Comparison of ENCODE assay signal across 8 mouse cellular contexts in genomic region chr14:55584303-55584701, GRCm38 (mm10). TPM values are rescaled to one million over a fixed set of nuclear protein-coding genes. Genes with fewer than 3 reads are reported as not detected.
DNase-seq lines count a peak whose midpoint lies in the region; ATAC-seq lines count a peak whose summit lies in the region.

No protein-coding gene starts in this region.

- H3K27me3 ChIP-seq in lung, embryonic 16.5 days (ENCODE audit: control insufficient read depth, insufficient read depth, low read depth, low read length) = no peaks in the 10 kb centered on the region; the same call in 1 of the 2 replicates
- H3K27me3 ChIP-seq in forebrain, embryonic 10.5 days (ENCODE audit: poor library complexity, severe bottlenecking) = peaks cover 18% of the 10 kb centered on the region
- no peaks in the 10 kb centered on the region for H3K27me3 ChIP-seq in limb, embryonic 11.5 days (ENCODE audit: control insufficient read depth, insufficient read depth, low read length)
- H3K27me3 ChIP-seq in neural tube, embryonic 15.5 days (replicated peaks) = no peaks in the 10 kb centered on the region

- H3K4me3 ChIP-seq in lung, embryonic 16.5 days (ENCODE audit: low read length) = peak overlapping the region; percentile 64
- peak overlapping the region; percentile 67 for H3K4me3 ChIP-seq in forebrain, embryonic 10.5 days
- H3K4me3 ChIP-seq in limb, embryonic 11.5 days (ENCODE audit: low read depth, low read length) = peak overlapping the region; percentile 46
- H3K4me3 ChIP-seq in neural tube, embryonic 15.5 days (replicated peaks) = peak overlapping the region; percentile 55

- 31% methylated on average over 5 of the region's 5 CpGs for WGBS in lung, embryonic 16.5 days
- 33% methylated on average over 5 of the region's 5 CpGs for WGBS in forebrain, embryonic 10.5 days
- WGBS in limb, embryonic 11.5 days = 43% methylated on average over 5 of the region's 5 CpGs
- whole genome bisulfite sequencing in neural tube, embryonic 15.5 days = 36% methylated on average over 5 of the region's 5 CpGs

- H3K4me1 ChIP-seq in lung, embryonic 16.5 days (replicated peaks; ENCODE audit: control insufficient read depth, insufficient read depth, low read length) = peaks cover 7% of the 10 kb centered on the region
- H3K4me1 ChIP-seq in forebrain, embryonic 10.5 days = peaks cover 22% of the 10 kb centered on the region
- H3K4me1 ChIP-seq in limb, embryonic 11.5 days (ENCODE audit: control insufficient read depth, insufficient read depth, low read length) = no peaks in the 10 kb centered on the region
- H3K4me1 ChIP-seq in neural tube, embryonic 15.5 days = peaks cover 19% of the 10 kb centered on the region

- ATAC-seq in lung, embryonic 16.5 days (ENCODE audit: low read depth) = no peak
- no peak for ATAC-seq in limb, embryonic 11.5 days (ENCODE audit: insufficient number of reproducible peaks, low FRiP score, low TSS enrichment, low read depth)
- ATAC-seq in neural tube, embryonic 15.5 days (ENCODE audit: low FRiP score) = no peak

- H3K9me3 ChIP-seq in lung, embryonic 16.5 days (ENCODE audit: control insufficient read depth, low read length) = no peaks in the 10 kb centered on the region
- H3K9me3 ChIP-seq in forebrain, embryonic 10.5 days = no peaks in the 10 kb centered on the region
- no peaks in the 10 kb centered on the region for H3K9me3 ChIP-seq in limb, embryonic 11.5 days (ENCODE audit: control insufficient read depth, low read length)
- no peaks in the 10 kb centered on the region for H3K9me3 ChIP-seq in neural tube, embryonic 15.5 days (replicated peaks)

- H3K4me2 ChIP-seq in lung, embryonic 16.5 days (ENCODE audit: low read depth, low read length) = peak overlapping the region; percentile 83
- H3K4me2 ChIP-seq in limb, embryonic 11.5 days (ENCODE audit: low read depth, severe bottlenecking) = peak overlapping the region; percentile 87
- peak overlapping the region; percentile 76 for H3K4me2 ChIP-seq in neural tube, embryonic 15.5 days

- no peak for DNase-seq in lung, postnatal 25 days (ENCODE audit: low spot score)
- DNase-seq in forebrain, embryonic 10.5 days (ENCODE audit: extremely low spot score, low spot score) = no peak
- DNase-seq in limb, embryonic 11.5 days (ENCODE audit: low spot score) = no peak
- DNase-seq in thymus, postnatal 14 days = no peak
- no peak for DNase-seq in right cerebral cortex, postnatal 36 days (ENCODE audit: low spot score in 2 of 2)
- DNase-seq in frontal cortex, postnatal 25 days (ENCODE audit: low spot score in 2 of 2) = no peak

- H3K9ac ChIP-seq in lung, embryonic 16.5 days (ENCODE audit: low read length) = peak overlapping the region; percentile 78
- no peak overlapping the region; the same call in 1 of the 2 replicates for H3K9ac ChIP-seq in limb, embryonic 11.5 days (ENCODE audit: low read length)
- peak overlapping the region; percentile 68 for H3K9ac ChIP-seq in neural tube, embryonic 15.5 days (replicated peaks)

- H3K36me3 ChIP-seq in lung, embryonic 16.5 days (ENCODE audit: control insufficient read depth, insufficient read depth, low read length) = peaks cover 11% of the 10 kb centered on the region
- peaks cover 40% of the 10 kb centered on the region for H3K36me3 ChIP-seq in forebrain, embryonic 10.5 days (replicated peaks)
- H3K36me3 ChIP-seq in limb, embryonic 11.5 days (ENCODE audit: control insufficient read depth, insufficient read depth, low read length) = peaks cover 3% of the 10 kb centered on the region; the same call in 1 of the 2 replicates
- peaks cover 33% of the 10 kb centered on the region for H3K36me3 ChIP-seq in neural tube, embryonic 15.5 days

- no peak overlapping the region for H3K27ac ChIP-seq in lung, embryonic 16.5 days (ENCODE audit: low read length)
- no peak overlapping the region for H3K27ac ChIP-seq in forebrain, embryonic 10.5 days
- no peak overlapping the region for H3K27ac ChIP-seq in limb, embryonic 11.5 days (replicated peaks; ENCODE audit: low read depth, low read length)
- H3K27ac ChIP-seq in neural tube, embryonic 15.5 days (replicated peaks) = peak overlapping the region; percentile 70

RNA-seq across cellular contexts. Expression of gene Emc9, which starts 0.8 kb away (rescaled TPM):
- polyA plus RNA-seq in lung, embryonic 16.5 days (2015; fragmentation: Nextera tagmentation; extraction: Ambion mirVana) = 6.4 and 7.3 TPM in 2 replicates
- 5.3 and 5.4 TPM in 2 replicates for polyA plus RNA-seq in forebrain, embryonic 10.5 days (2016; fragmentation: Nextera tagmentation; extraction: Ambion mirVana)
- polyA plus RNA-seq in limb, embryonic 11.5 days (2014; fragmentation: Nextera tagmentation; extraction: Ambion mirVana) = 4.2 and 4.6 TPM in 2 replicates
- 49.3 and 56.2 TPM in 2 replicates for polyA plus RNA-seq in neural tube, embryonic 15.5 days (2015; fragmentation: Nextera tagmentation; extraction: Ambion mirVana)

RNA-seq across cellular contexts. Expression of gene Psme1, which starts 6.4 kb away (rescaled TPM):
- polyA plus RNA-seq in lung, embryonic 16.5 days (2015; fragmentation: Nextera tagmentation; extraction: Ambion mirVana) = 175 and 179 TPM in 2 replicates
- polyA plus RNA-seq in forebrain, embryonic 10.5 days (2016; fragmentation: Nextera tagmentation; extraction: Ambion mirVana) = 90.9 and 94.3 TPM in 2 replicates
- 138 and 152 TPM in 2 replicates for polyA plus RNA-seq in limb, embryonic 11.5 days (2014; fragmentation: Nextera tagmentation; extraction: Ambion mirVana)
- 214 and 228 TPM in 2 replicates for polyA plus RNA-seq in neural tube, embryonic 15.5 days (2015; fragmentation: Nextera tagmentation; extraction: Ambion mirVana)

RNA-seq across cellular contexts. Expression of gene Psme2, which starts 6.6 kb away (rescaled TPM):
- polyA plus RNA-seq in lung, embryonic 16.5 days (2015; fragmentation: Nextera tagmentation; extraction: Ambion mirVana) = 247 and 250 TPM in 2 replicates
- polyA plus RNA-seq in forebrain, embryonic 10.5 days (2016; fragmentation: Nextera tagmentation; extraction: Ambion mirVana) = 154 and 171 TPM in 2 replicates
- polyA plus RNA-seq in limb, embryonic 11.5 days (2014; fragmentation: Nextera tagmentation; extraction: Ambion mirVana) = 195 and 225 TPM in 2 replicates
- polyA plus RNA-seq in neural tube, embryonic 15.5 days (2015; fragmentation: Nextera tagmentation; extraction: Ambion mirVana) = 186 and 246 TPM in 2 replicates

RNA-seq across cellular contexts. Expression of gene Rnf31, which starts 7.2 kb away (rescaled TPM):
- polyA plus RNA-seq in lung, embryonic 16.5 days (2015; fragmentation: Nextera tagmentation; extraction: Ambion mirVana) = 17.6 and 18.1 TPM in 2 replicates
- 20.5 and 21.3 TPM in 2 replicates for polyA plus RNA-seq in forebrain, embryonic 10.5 days (2016; fragmentation: Nextera tagmentation; extraction: Ambion mirVana)
- polyA plus RNA-seq in limb, embryonic 11.5 days (2014; fragmentation: Nextera tagmentation; extraction: Ambion mirVana) = 10.3 and 13.9 TPM in 2 replicates
- polyA plus RNA-seq in neural tube, embryonic 15.5 days (2015; fragmentation: Nextera tagmentation; extraction: Ambion mirVana) = 20.4 and 22.0 TPM in 2 replicates

RNA-seq across cellular contexts. Expression of gene Fitm1, which starts 8.9 kb away (rescaled TPM):
- 4.7 and 5.2 TPM in 2 replicates for polyA plus RNA-seq in lung, embryonic 16.5 days (2015; fragmentation: Nextera tagmentation; extraction: Ambion mirVana)
- polyA plus RNA-seq in forebrain, embryonic 10.5 days (2016; fragmentation: Nextera tagmentation; extraction: Ambion mirVana) = not detected in 2 replicates
- 5.0 and 6.5 TPM in 2 replicates for polyA plus RNA-seq in limb, embryonic 11.5 days (2014; fragmentation: Nextera tagmentation; extraction: Ambion mirVana)
- 1.6 and 2.0 TPM in 2 replicates for polyA plus RNA-seq in neural tube, embryonic 15.5 days (2015; fragmentation: Nextera tagmentation; extraction: Ambion mirVana)
